Mouse (Mus musculus): ENCODE results near the gene Pabpn1. TPM values are rescaled to one million over a fixed set of nuclear protein-coding genes. Genes with fewer than 3 reads are reported as not detected.

Gene Pabpn1
- 85.3 and 86.5 TPM in 2 replicates for polyA plus RNA-seq (2015; fragmentation: Nextera tagmentation; extraction: Ambion mirVana)

DNA sequence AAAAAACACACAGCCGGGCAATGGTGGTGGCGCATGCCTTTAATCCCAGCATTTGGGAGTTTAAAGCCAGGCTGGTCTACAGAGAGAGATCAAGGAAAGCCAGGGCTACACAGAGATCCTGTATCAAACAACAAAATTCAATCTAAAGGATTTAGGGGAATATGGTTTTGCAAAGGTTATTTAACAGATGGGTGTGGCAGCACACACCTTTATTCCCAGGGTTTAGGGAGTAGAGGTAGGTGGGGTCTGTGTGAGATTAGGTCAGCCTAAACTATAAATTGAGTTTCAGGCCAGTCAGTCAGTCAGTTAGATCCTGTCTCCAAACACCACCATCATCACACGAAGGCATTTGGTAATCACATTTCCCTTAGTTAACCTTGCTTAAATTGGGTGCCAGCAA lies at the start of gene Pabpn1:
TSS of gene Pabpn1 (plus strand) at position 301 of the 400 bp plus-strand sequence.

DNA sequence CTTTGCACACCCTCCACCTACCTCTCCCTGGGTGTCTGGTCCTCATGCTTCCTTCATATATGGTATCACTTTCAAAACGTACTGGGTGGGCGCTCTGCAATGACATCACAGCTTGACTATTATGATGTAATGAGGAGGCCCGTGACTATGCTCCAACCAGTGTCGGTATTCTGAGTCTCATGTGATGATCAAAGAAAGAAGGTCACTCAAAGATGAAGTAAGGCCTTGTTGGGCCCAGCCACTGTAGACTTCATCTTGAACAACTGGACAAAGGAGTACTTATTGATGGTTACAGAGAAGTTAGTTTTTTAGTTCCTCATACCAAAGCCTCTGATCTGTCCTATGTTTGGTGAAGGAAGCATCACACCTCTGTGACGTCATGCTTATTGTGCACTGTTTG lies 21.4 kb upstream of the Pabpn1 start, which contains the start of gene Homez:
TSS of gene Homez (minus strand) at position 101 of the 400 bp plus-strand sequence.

DNA sequence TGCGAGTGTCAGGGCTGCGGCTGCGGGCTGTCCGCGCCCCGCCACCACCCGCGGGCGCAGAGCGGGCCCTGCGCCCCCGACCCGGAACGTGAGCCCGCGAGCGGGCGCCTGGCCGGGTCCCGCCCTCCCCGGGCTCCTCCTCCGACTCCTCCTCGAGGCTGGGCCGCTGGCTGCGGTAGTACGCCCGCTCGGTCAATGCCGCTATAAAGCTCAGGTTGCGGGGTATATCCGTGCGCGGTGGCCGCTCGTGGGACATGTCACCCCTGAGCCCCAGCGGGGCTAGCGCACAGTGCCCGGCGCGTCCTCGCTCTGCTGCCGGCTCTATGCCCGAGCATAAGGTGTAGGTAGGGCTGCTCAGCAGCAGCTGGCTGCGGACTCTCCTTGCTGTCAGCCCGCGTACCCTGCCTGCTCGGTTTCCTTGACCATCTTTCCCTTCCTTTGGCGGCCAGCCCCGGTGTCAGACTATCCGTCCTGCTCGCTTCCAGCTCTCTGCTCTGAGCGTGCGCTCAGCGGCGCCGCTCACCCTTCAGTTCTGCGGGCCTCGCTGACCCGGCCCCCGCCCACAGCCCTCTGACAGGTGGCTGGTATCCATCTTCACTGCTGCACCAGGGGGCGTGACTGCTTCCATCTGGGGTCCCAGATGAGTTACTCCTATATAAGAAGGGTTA lies 15.1 kb upstream of the Pabpn1 start, which contains the start of gene Ppp1r3e:
TSS of gene Ppp1r3e (minus strand) at position 503 of the 668 bp plus-strand sequence.

DNA sequence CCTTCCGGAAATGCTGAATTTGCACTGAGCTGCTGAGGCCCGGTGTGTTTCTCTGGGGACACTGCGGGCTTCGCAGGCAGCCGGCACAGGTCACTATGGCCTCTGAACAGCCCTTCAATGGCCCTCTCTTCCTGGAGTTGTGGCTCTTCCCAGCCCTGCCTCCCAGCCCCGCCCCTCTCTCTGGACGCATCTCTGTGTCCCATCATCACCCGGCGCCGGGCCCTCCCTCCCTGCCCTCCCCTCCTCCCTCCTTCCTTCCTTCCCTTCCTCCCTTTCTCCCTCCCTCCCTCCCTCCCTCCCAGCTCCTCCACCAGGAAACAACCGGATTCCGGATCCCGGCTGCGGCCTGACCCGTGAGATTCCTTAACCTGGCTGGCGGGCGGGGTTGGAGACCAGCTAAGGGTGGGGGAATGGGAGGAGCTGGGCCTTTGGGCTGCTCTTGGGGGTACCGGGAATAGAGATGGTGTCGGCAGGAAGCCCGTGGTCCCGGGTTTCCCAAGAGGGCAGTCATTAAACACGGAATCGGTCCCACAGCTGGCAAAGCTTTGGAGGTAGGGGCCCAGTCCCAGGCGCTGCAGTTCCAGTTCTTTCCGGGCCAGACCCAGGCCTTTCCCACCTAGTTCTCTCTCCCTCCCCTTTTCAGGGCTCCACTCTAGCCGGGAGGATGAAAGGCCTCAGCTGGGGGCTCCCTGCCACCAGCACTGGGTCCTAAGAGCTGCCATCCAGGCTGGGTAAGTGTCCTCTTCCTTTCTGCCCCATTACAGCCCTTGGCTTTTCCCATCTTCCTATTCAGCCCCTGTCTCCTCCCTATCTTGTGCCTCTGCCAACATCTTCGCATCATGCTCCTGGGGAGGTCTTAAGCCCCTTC lies 8.9 kb upstream of the Pabpn1 start, which contains the start of the genes Bcl2l2 and Gm20521:
TSS of gene Bcl2l2 (plus strand) at position 224 of the 868 bp plus-strand sequence.
TSS of gene Gm20521 (plus strand) at position 288 of the 868 bp plus-strand sequence.

DNA sequence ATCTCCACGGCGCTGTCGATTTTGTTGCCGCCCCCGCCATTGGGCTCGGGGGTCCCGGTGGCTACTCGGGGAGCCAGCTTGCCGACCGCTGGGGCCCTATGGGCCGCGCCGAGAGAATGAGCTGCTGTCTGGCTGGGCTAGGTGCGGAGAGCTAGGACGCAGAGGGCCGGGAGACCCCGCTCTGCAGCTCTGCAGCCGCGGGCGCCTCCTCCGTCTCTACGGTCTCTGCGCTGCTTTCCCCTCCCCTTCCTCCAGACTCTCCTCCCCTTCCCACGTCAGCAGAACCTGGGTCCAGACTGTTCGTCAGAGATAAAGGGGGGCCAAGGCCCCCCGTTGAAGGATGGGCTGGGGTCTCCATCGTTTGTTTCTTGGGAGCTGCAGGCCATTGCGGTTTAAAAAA lies 20.6 kb downstream of the Pabpn1 start, which contains the start of gene Slc22a17:
TSS of gene Slc22a17 (minus strand) at position 247 of the 400 bp plus-strand sequence.

DNA sequence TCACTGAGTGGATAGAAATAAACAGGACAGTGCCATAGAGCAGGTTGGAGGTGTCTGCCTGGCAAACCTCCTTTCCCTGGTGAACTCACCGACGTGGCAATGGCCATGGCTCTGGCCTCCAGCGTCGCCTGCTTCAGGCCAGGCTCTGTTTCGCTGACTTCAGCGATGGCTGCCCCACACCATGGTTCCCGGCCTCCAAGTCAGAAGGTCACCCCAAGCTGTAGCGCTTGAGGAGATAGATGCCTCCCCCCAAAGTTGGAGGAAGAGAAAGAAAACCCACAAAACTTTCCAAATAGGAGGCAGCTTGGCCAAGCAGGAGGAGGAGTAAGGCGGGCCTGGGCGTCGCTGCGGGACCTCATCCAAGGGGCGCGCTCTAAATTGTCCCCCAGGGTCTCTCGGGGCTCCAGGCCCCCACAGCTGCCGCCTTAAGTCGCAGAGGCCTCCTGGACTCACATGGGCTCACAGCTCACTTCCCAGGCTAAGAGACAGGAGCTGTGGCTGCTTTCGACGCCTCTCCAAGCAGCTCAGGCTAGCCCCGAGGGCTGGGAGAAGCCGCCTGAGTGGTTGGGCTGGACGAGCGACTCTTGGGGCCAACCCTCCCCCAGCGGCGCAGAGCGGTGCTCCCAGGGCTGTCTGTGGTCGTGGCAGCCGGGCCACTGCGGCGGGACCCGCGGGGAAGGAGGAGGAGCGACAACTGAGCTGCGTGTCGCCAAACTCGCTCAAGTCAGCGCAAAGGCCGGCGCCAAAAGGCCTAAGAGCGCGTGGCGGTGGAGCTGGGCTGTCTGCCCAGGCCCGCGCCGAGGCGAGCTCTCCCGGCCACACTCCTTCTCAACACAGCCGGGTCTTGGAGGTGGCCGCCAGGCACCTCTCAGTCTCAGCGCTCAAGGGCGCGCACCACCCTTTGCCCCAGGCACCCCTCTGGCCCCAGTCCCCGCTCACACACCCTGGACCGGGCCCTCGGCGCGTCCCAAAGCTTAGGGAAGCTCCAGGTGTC lies 33.3 kb downstream of the Pabpn1 start, which contains the start of gene Efs:
TSS of gene Efs (minus strand) at position 778 of the 994 bp plus-strand sequence.

DNA sequence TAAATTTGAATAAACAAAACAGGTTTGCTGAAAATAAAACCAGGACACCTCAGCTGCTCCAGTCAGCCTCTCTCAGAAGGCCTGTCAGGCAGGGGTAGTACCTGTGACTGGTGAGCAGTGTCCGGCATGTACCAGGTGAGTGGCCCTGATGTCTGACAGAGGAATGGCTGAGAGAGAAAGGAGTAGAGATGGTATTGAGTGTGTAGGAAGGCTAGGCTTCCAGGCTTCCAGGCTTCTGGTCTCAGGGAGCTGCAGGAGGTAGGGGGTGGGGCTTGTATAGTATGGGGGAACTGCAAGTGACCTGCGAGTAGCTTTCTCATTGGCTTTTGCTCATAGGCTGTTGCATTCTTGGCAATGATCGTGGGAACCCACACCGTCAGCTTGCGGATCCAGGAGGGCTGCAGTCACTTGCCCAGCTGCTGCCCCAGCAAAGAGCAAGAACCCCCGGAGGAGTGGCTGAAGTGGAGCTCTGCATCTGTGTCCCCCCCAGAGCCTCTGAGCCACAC lies 40.4 kb downstream of the Pabpn1 start, which contains the start of gene Il25:
TSS of gene Il25 (plus strand) at position 51 of the 506 bp plus-strand sequence.

DNA sequence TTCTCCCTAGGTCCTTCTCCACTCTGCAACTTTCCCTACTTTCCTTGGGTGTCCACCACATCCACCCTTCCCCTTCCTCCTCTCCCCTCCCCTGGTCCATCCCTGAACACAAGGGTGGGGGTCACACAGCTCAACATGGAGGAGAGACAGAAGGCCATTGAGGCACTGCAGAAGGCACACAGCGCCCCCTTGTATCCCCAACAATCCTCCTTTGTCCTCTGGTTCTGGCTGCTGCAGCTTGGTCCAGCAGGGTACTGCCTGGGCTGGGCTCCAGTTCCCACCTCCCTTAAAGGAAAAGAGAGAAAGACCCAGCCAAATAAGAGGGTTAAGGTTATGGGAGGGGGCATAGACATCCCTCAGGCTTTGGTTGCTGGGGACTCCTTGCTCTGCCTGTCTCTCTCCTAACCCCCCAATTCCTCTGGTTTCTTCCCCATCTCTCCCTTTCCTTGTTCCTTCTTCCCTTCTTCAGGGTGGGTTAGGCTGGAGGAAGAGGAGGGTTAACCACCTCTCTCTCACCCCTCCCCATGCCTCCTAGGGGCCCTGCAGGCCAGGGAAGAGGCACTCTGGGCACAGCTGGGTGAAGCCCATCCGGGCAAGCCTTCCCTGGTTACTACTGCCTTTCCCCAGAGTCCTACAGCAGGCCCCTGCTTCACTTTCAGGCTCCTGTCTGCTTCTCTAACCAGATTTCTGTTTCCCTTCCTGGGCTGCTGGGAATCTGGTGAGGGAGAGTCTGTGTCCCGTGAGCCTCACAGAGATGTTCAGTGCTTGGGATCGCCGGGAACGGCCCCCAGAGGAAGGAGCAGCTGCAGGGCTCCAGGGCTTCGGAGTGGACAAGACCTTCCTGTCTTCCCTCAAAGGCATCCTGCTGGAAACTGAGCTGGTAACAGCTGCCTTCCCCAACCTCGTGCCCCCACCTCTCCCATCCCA lies 43.9 kb downstream of the Pabpn1 start, which contains the start of gene Cmtm5:
TSS of gene Cmtm5 (plus strand) at position 358 of the 927 bp plus-strand sequence.

Other genes with a start within 250 kb of the Pabpn1 start
- 46.7 and 53.4 TPM in 2 replicates for gene 1700123O20Rik, start 206.3 kb upstream of the Pabpn1 start, polyA plus RNA-seq (2015; fragmentation: Nextera tagmentation; extraction: Ambion mirVana)
- gene Acin1, start 205.6 kb upstream of the Pabpn1 start, polyA plus RNA-seq (2015; fragmentation: Nextera tagmentation; extraction: Ambion mirVana), result 81.1 and 96.0 TPM in 2 replicates
- 0.16 and 0.28 TPM in 2 replicates for gene Gm29776, start 193.7 kb upstream of the Pabpn1 start, polyA plus RNA-seq (2015; fragmentation: Nextera tagmentation; extraction: Ambion mirVana)
- gene Cebpe, start 180.3 kb upstream of the Pabpn1 start, polyA plus RNA-seq (2015; fragmentation: Nextera tagmentation; extraction: Ambion mirVana), result 18.5 and 28.5 TPM in 2 replicates
- 2.0 and 3.4 TPM in 2 replicates for gene Slc7a8, start 110.6 kb upstream of the Pabpn1 start, polyA plus RNA-seq (2015; fragmentation: Nextera tagmentation; extraction: Ambion mirVana)
- gene Rnf212b, start 78.4 kb upstream of the Pabpn1 start, polyA plus RNA-seq (2015; fragmentation: Nextera tagmentation; extraction: Ambion mirVana), result not detected in 2 replicates
- gene Homez, start 21.5 kb upstream of the Pabpn1 start, polyA plus RNA-seq (2015; fragmentation: Nextera tagmentation; extraction: Ambion mirVana), result 2.9 and 3.5 TPM in 2 replicates
- 0.94 and 1.9 TPM in 2 replicates for gene Ppp1r3e, start 14.9 kb upstream of the Pabpn1 start, polyA plus RNA-seq (2015; fragmentation: Nextera tagmentation; extraction: Ambion mirVana)
- gene Bcl2l2, start 9.1 kb upstream of the Pabpn1 start, polyA plus RNA-seq (2015; fragmentation: Nextera tagmentation; extraction: Ambion mirVana), result 2.2 and 2.8 TPM in 2 replicates
- gene Gm20521, start 9.1 kb upstream of the Pabpn1 start, polyA plus RNA-seq (2015; fragmentation: Nextera tagmentation; extraction: Ambion mirVana), result 0.29 and 0.44 TPM in 2 replicates
- gene Slc22a17, start 20.6 kb downstream of the Pabpn1 start, polyA plus RNA-seq (2015; fragmentation: Nextera tagmentation; extraction: Ambion mirVana), result 5.2 and 7.2 TPM in 2 replicates
- 3.3 and 6.1 TPM in 2 replicates for gene Efs, start 33.6 kb downstream of the Pabpn1 start, polyA plus RNA-seq (2015; fragmentation: Nextera tagmentation; extraction: Ambion mirVana)
- not detected in 2 replicates for gene Il25, start 40.2 kb downstream of the Pabpn1 start, polyA plus RNA-seq (2015; fragmentation: Nextera tagmentation; extraction: Ambion mirVana)
- 0.12 TPM in 1 of 2 replicates, not detected in the other for gene Cmtm5, start 43.8 kb downstream of the Pabpn1 start, polyA plus RNA-seq (2015; fragmentation: Nextera tagmentation; extraction: Ambion mirVana)
- gene Myh6, start 74.4 kb downstream of the Pabpn1 start, polyA plus RNA-seq (2015; fragmentation: Nextera tagmentation; extraction: Ambion mirVana), result 0.05 and 0.45 TPM in 2 replicates
- not detected in 2 replicates for gene Gm17428, start 84.4 kb downstream of the Pabpn1 start, polyA plus RNA-seq (2015; fragmentation: Nextera tagmentation; extraction: Ambion mirVana)
- 0.13 and 0.24 TPM in 2 replicates for gene Myh7, start 102.1 kb downstream of the Pabpn1 start, polyA plus RNA-seq (2015; fragmentation: Nextera tagmentation; extraction: Ambion mirVana)
- 56.7 and 57.3 TPM in 2 replicates for gene Ngdn, start 123.0 kb downstream of the Pabpn1 start, polyA plus RNA-seq (2015; fragmentation: Nextera tagmentation; extraction: Ambion mirVana)
- gene Zfhx2, start 199.8 kb downstream of the Pabpn1 start, polyA plus RNA-seq (2015; fragmentation: Nextera tagmentation; extraction: Ambion mirVana), result 0.96 and 0.97 TPM in 2 replicates
- 5.0 and 6.1 TPM in 2 replicates for gene Thtpa, start 202.3 kb downstream of the Pabpn1 start, polyA plus RNA-seq (2015; fragmentation: Nextera tagmentation; extraction: Ambion mirVana)
- 18.9 and 23.3 TPM in 2 replicates for gene Ap1g2, start 214.1 kb downstream of the Pabpn1 start, polyA plus RNA-seq (2015; fragmentation: Nextera tagmentation; extraction: Ambion mirVana)
- gene Jph4, start 224.4 kb downstream of the Pabpn1 start, polyA plus RNA-seq (2015; fragmentation: Nextera tagmentation; extraction: Ambion mirVana), result 0.06 and 0.10 TPM in 2 replicates

Data from spleen, postnatal 0 days (tissue).